Mouse (Mus musculus): ENCODE measurements at regions not wholly inside any gene's neighbourhood (a gene's known extent, or its start where the extent isn't known, plus 50 kb on each side); places are given as distances from the start of the nearest gene placed in this dataset.

DNA sequence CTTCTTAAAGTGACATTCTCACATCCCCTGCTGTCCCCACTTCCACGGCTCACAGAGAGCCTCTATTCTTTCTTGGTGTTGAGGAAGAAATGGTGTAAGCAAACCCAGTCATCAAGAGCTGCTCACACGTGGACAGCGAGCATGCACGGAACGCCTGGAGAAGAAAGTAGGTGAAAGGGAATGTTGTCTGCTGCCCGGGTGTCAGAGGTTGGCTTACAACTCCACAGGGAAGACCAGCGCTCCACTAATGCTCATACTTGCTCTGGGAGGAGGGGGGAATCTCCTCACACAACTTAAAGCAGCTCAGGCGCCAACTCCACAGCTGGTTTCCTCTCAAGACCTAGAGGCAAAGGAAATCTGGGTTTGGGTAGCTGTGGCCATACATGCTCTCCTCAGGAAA is 102.4 kb upstream of the Slc44a1 start:
- no peaks in the 10 kb centered on the region for H3K27me3 ChIP-seq (ENCODE audit: control insufficient read depth, insufficient read depth, low read length)
- no peaks in the 10 kb centered on the region for H3K4me1 ChIP-seq (ENCODE audit: control insufficient read depth, insufficient read depth, low read length)
- H3K4me2 ChIP-seq (replicated peaks; ENCODE audit: low read depth, low read length, severe bottlenecking): no peak overlapping the region
- ATAC-seq (ENCODE audit: low FRiP score, low read depth) (no peak), DNase-seq (ENCODE audit: low spot score) (no peak)
- no peak overlapping the region for H3K4me3 ChIP-seq (replicated peaks; ENCODE audit: low read length)
- no peaks in the 10 kb centered on the region for H3K9me3 ChIP-seq (ENCODE audit: control insufficient read depth, low read length)
- H3K27ac ChIP-seq (replicated peaks; ENCODE audit: low read depth, low read length): no peak overlapping the region
- no peak for TF ChIP-seq POLR2A (IDR thresholded peaks at IDR 0.05; ENCODE audit: borderline replicate concordance, extremely low read depth, insufficient read depth, insufficient read length)
- H3K36me3 ChIP-seq (ENCODE audit: control insufficient read depth, insufficient read depth, low read length): no peaks in the 10 kb centered on the region
- no peak overlapping the region for H3K9ac ChIP-seq (ENCODE audit: low read depth, low read length, severe bottlenecking)
- 40% methylated on average over 8 of the region's 8 CpGs for WGBS

- Histone ChIP-seq H3K36me3 (ENCODE audit: control insufficient read depth, insufficient read depth, low read length) (no peaks in the 10 kb centered on the region), H3K4me1 (ENCODE audit: control insufficient read depth, insufficient read depth, low read length) (peaks cover 6% of the 10 kb centered on the region; the same call in 1 of the 2 replicates), H3K4me3 (replicated peaks; ENCODE audit: low read length) (no peak overlapping the region), H3K9ac (ENCODE audit: low read depth, low read length, severe bottlenecking) (no peak overlapping the region), H3K27me3 (ENCODE audit: control insufficient read depth, insufficient read depth, low read length) (no peaks in the 10 kb centered on the region), H3K27ac (replicated peaks; ENCODE audit: low read depth, low read length) (no peak overlapping the region), H3K4me2 (replicated peaks; ENCODE audit: low read depth, low read length, severe bottlenecking) (no peak overlapping the region), H3K9me3 (ENCODE audit: control insufficient read depth, low read length) (no peaks in the 10 kb centered on the region)
- ATAC-seq (ENCODE audit: low FRiP score, low read depth): peak; percentile 62; the same call in 1 of the 2 replicates
- 58% methylated on average over 7 of the region's 7 CpGs for WGBS
- DNase-seq (ENCODE audit: low spot score): peak; percentile 63
- no peak for TF ChIP-seq POLR2A (IDR thresholded peaks at IDR 0.05; ENCODE audit: borderline replicate concordance, extremely low read depth, insufficient read depth, insufficient read length)
Observed at GRCm38 (mm10) chr4:53327382-53328165, 112.6 kb upstream of the Slc44a1 start.

- no peaks in the 10 kb centered on the region for H3K9me3 ChIP-seq (ENCODE audit: control insufficient read depth, low read length)
- no peak overlapping the region for H3K4me3 ChIP-seq (replicated peaks; ENCODE audit: low read length)
- H3K36me3 ChIP-seq (ENCODE audit: control insufficient read depth, insufficient read depth, low read length): no peaks in the 10 kb centered on the region
- H3K27ac ChIP-seq (replicated peaks; ENCODE audit: low read depth, low read length): no peak overlapping the region
- 73% methylated on average over 4 of the region's 4 CpGs for WGBS
- DNase-seq (ENCODE audit: low spot score): no peak
- no peak for TF ChIP-seq POLR2A (IDR thresholded peaks at IDR 0.05; ENCODE audit: borderline replicate concordance, extremely low read depth, insufficient read depth, insufficient read length)
- H3K4me1 ChIP-seq (ENCODE audit: control insufficient read depth, insufficient read depth, low read length): peaks cover 8% of the 10 kb centered on the region; the same call in 1 of the 2 replicates
- no peaks in the 10 kb centered on the region for H3K27me3 ChIP-seq (ENCODE audit: control insufficient read depth, insufficient read depth, low read length)
- ATAC-seq (ENCODE audit: low FRiP score, low read depth): no peak
- H3K4me2 ChIP-seq (replicated peaks; ENCODE audit: low read depth, low read length, severe bottlenecking): no peak overlapping the region
- H3K9ac ChIP-seq (ENCODE audit: low read depth, low read length, severe bottlenecking): no peak overlapping the region
Observed at GRCm38 (mm10) chr4:53323838-53324237, 116.4 kb upstream of the Slc44a1 start.

DNA sequence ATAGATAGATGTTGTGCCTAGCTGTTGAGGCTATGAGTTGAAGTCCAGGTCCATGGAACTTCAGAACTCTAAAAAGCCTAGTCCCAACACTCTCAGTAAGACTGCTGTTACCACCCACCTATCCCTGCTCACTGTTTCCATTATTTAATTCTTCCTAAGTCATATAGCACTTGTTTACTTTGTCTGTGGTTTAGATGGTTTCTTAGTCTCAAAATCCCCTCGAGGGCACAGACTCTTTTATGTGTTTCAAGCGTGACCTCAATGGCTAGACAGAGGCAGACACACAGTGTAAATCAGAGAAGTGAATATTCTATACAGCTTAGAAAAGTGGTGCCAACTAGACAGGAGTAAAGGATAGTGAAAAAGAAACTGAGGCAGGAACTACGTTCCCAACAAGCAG is 117.0 kb upstream of the Slc44a1 start:
- Histone ChIP-seq H3K27me3 (ENCODE audit: control insufficient read depth, insufficient read depth, low read length) (no peaks in the 10 kb centered on the region), H3K4me2 (replicated peaks; ENCODE audit: low read depth, low read length, severe bottlenecking) (no peak overlapping the region), H3K9ac (ENCODE audit: low read depth, low read length, severe bottlenecking) (no peak overlapping the region), H3K4me1 (ENCODE audit: control insufficient read depth, insufficient read depth, low read length) (peaks cover 8% of the 10 kb centered on the region; the same call in 1 of the 2 replicates), H3K4me3 (replicated peaks; ENCODE audit: low read length) (no peak overlapping the region), H3K36me3 (ENCODE audit: control insufficient read depth, insufficient read depth, low read length) (no peaks in the 10 kb centered on the region), H3K27ac (replicated peaks; ENCODE audit: low read depth, low read length) (no peak overlapping the region), H3K9me3 (ENCODE audit: control insufficient read depth, low read length) (no peaks in the 10 kb centered on the region)
- 60% methylated on average over 3 of the region's 3 CpGs for WGBS
- DNase-seq (ENCODE audit: low spot score): no peak
- no peak for ATAC-seq (ENCODE audit: low FRiP score, low read depth)
- no peak for TF ChIP-seq POLR2A (IDR thresholded peaks at IDR 0.05; ENCODE audit: borderline replicate concordance, extremely low read depth, insufficient read depth, insufficient read length)

GRCm38 (mm10) chr4:53322484-53322883 is 117.7 kb upstream of the Slc44a1 start:
- DNase-seq (ENCODE audit: low spot score): no peak
- Histone ChIP-seq H3K27ac (replicated peaks; ENCODE audit: low read depth, low read length) (no peak overlapping the region), H3K4me1 (ENCODE audit: control insufficient read depth, insufficient read depth, low read length) (peaks cover 14% of the 10 kb centered on the region), H3K27me3 (ENCODE audit: control insufficient read depth, insufficient read depth, low read length) (no peaks in the 10 kb centered on the region), H3K36me3 (ENCODE audit: control insufficient read depth, insufficient read depth, low read length) (no peaks in the 10 kb centered on the region), H3K9me3 (ENCODE audit: control insufficient read depth, low read length) (no peaks in the 10 kb centered on the region), H3K9ac (ENCODE audit: low read depth, low read length, severe bottlenecking) (no peak overlapping the region), H3K4me2 (replicated peaks; ENCODE audit: low read depth, low read length, severe bottlenecking) (no peak overlapping the region), H3K4me3 (replicated peaks; ENCODE audit: low read length) (no peak overlapping the region)
- no peak for TF ChIP-seq POLR2A (IDR thresholded peaks at IDR 0.05; ENCODE audit: borderline replicate concordance, extremely low read depth, insufficient read depth, insufficient read length)
- 63% methylated on average over 5 of the region's 5 CpGs for WGBS
- ATAC-seq (ENCODE audit: low FRiP score, low read depth): no peak
